Mouse (Mus musculus): Measurements from ENCODE around the gene Lmo2. TPM values are rescaled to one million over a fixed set of nuclear protein-coding genes. Genes with fewer than 3 reads are reported as not detected.
"Not testable (repeated sequence)": the region's sequence is repeated elsewhere in the genome, so short reads cannot be mapped to it uniquely, and the experiment has no call there.

Gene Lmo2
- polyA plus RNA-seq, 1 experiment from 2014 or later, result 23.6 TPM

- no peaks in the 10 kb centered on the region for H3K9me3 ChIP-seq
- ATAC-seq (replicated peaks), result no peak; the same call in 1 of the 2 replicates
- H3K36me3 ChIP-seq, result no peaks in the 10 kb centered on the region
- H3K27me3 ChIP-seq, result no peaks in the 10 kb centered on the region
- no peak overlapping the region for H3K27ac ChIP-seq (replicated peaks)
- no peak overlapping the region for H3K4me3 ChIP-seq
- H3K9ac ChIP-seq (replicated peaks), result no peak overlapping the region
- 67% methylated on average over 9 of the region's 9 CpGs for WGBS
- H3K4me1 ChIP-seq, result peaks cover 5% of the 10 kb centered on the region; the same call in 1 of the 2 replicates
- 0 out of 2 replicates have a peak overlapping the region, but pooled peaks have one; percentile 1 for H3K4me2 ChIP-seq (replicated peaks)
These were observed 34.4 kb downstream of the Lmo2 start for GRCm38 (mm10) chr2:103992162-103992561.

- no peak; the same call in 1 of the 2 replicates for ATAC-seq (replicated peaks)
- no peak overlapping the region for H3K9ac ChIP-seq (replicated peaks)
- no peaks in the 10 kb centered on the region for H3K9me3 ChIP-seq
- no peak overlapping the region for H3K4me3 ChIP-seq
- H3K4me2 ChIP-seq (replicated peaks), result 0 out of 2 replicates have a peak overlapping the region, but pooled peaks have one; percentile 1
- peaks cover 5% of the 10 kb centered on the region; the same call in 1 of the 2 replicates for H3K4me1 ChIP-seq
- no peaks in the 10 kb centered on the region for H3K27me3 ChIP-seq
- H3K36me3 ChIP-seq, result no peaks in the 10 kb centered on the region
- 17% methylated on average over 17 of the region's 17 CpGs for WGBS
- no peak overlapping the region for H3K27ac ChIP-seq (replicated peaks)
These were observed 35.0 kb downstream of the Lmo2 start for GRCm38 (mm10) chr2:103992618-103993332.

- H3K27ac ChIP-seq (replicated peaks), result no peak overlapping the region
- WGBS, result 21% methylated on average over 2 of the region's 2 CpGs
- ATAC-seq (replicated peaks), result no peak
These were observed 43.3 kb downstream of the Lmo2 start for GRCm38 (mm10) chr2:104001076-104001475.

GRCm38 (mm10) chr2:104001861-104002260 is 44.1 kb downstream of the Lmo2 start:
- Histone ChIP-seq H3K4me2 (replicated peaks) (no peak overlapping the region), H3K27ac (replicated peaks) (no peak overlapping the region), H3K9me3 (no peaks in the 10 kb centered on the region), H3K4me3 (no peak overlapping the region), H3K36me3 (no peaks in the 10 kb centered on the region), H3K9ac (replicated peaks) (no peak overlapping the region), H3K27me3 (0 out of 2 replicates have a peak, but pooled peaks cover 4% of the 10 kb centered on the region), H3K4me1 (no peaks in the 10 kb centered on the region)
- WGBS, result 83% methylated on average over 4 of the region's 4 CpGs
- ATAC-seq (replicated peaks), result no peak

More at GRCm38 (mm10) chr2:104001076-104001475, 43.3 kb downstream of the Lmo2 start:
- H3K9me3 ChIP-seq, result no peaks in the 10 kb centered on the region
- 0 out of 2 replicates have a peak, but pooled peaks cover 4% of the 10 kb centered on the region for H3K27me3 ChIP-seq
- no peak overlapping the region for H3K9ac ChIP-seq (replicated peaks)
- no peaks in the 10 kb centered on the region for H3K36me3 ChIP-seq
- H3K4me2 ChIP-seq (replicated peaks), result no peak overlapping the region
- no peaks in the 10 kb centered on the region for H3K4me1 ChIP-seq
- no peak overlapping the region for H3K4me3 ChIP-seq

GRCm38 (mm10) chr2:104002711-104003413 is 45.1 kb downstream of the Lmo2 start:
- 32% methylated on average over 16 of the region's 16 CpGs for WGBS
- ATAC-seq (replicated peaks), result peak; percentile 48; the same call in 1 of the 2 replicates
- H3K4me2 ChIP-seq (replicated peaks), result no peak overlapping the region
- no peak overlapping the region for H3K27ac ChIP-seq (replicated peaks)
- H3K36me3 ChIP-seq, result no peaks in the 10 kb centered on the region
- H3K27me3 ChIP-seq, result 0 out of 2 replicates have a peak, but pooled peaks cover 4% of the 10 kb centered on the region
- no peaks in the 10 kb centered on the region for H3K4me1 ChIP-seq
- no peaks in the 10 kb centered on the region for H3K9me3 ChIP-seq
- no peak overlapping the region for H3K9ac ChIP-seq (replicated peaks)
- no peak overlapping the region for H3K4me3 ChIP-seq

GRCm38 (mm10) chr2:104007793-104008519 is 50.2 kb downstream of the Lmo2 start:
- no peak overlapping the region for H3K27ac ChIP-seq (replicated peaks)
- H3K4me1 ChIP-seq, result no peaks in the 10 kb centered on the region
- no peak overlapping the region for H3K9ac ChIP-seq (replicated peaks)
- H3K9me3 ChIP-seq, result no peaks in the 10 kb centered on the region
- no peak overlapping the region for H3K4me3 ChIP-seq
- H3K27me3 ChIP-seq, result no peaks in the 10 kb centered on the region
- WGBS, result 85% methylated on average over 7 of the region's 7 CpGs
- ATAC-seq (replicated peaks), result no peak
- H3K4me2 ChIP-seq (replicated peaks), result no peak overlapping the region
- no peaks in the 10 kb centered on the region for H3K36me3 ChIP-seq

GRCm38 (mm10) chr2:104008853-104009252 is 51.1 kb downstream of the Lmo2 start:
- not testable (repeated sequence) for ATAC-seq (replicated peaks)

GRCm38 (mm10) chr2:104023096-104023495 is 65.3 kb downstream of the Lmo2 start:
- H3K27ac ChIP-seq (replicated peaks), result no peak overlapping the region
- H3K4me1 ChIP-seq, result peaks cover 3% of the 10 kb centered on the region
- 88% methylated on average over 7 of the region's 7 CpGs for WGBS
- no peaks in the 10 kb centered on the region for H3K36me3 ChIP-seq
- H3K4me2 ChIP-seq (replicated peaks), result no peak overlapping the region
- no peak for ATAC-seq (replicated peaks)
- H3K4me3 ChIP-seq, result no peak overlapping the region
- no peaks in the 10 kb centered on the region for H3K9me3 ChIP-seq
- no peaks in the 10 kb centered on the region for H3K27me3 ChIP-seq
- no peak overlapping the region for H3K9ac ChIP-seq (replicated peaks)

More at GRCm38 (mm10) chr2:104008853-104009252, 51.1 kb downstream of the Lmo2 start:
- not testable (repeated sequence) for H3K9ac ChIP-seq (replicated peaks); H3K4me1 ChIP-seq; H3K4me3 ChIP-seq; H3K4me2 ChIP-seq (replicated peaks); H3K36me3 ChIP-seq; H3K9me3 ChIP-seq; H3K27me3 ChIP-seq; H3K27ac ChIP-seq (replicated peaks)
- WGBS, result 88% methylated on average over 3 of the region's 3 CpGs

GRCm38 (mm10) chr2:104024656-104025055 is 66.9 kb downstream of the Lmo2 start:
- Histone ChIP-seq H3K4me2 (replicated peaks) (no peak overlapping the region), H3K27me3 (no peaks in the 10 kb centered on the region), H3K4me3 (no peak overlapping the region), H3K27ac (replicated peaks) (no peak overlapping the region), H3K9ac (replicated peaks) (no peak overlapping the region), H3K36me3 (no peaks in the 10 kb centered on the region), H3K9me3 (no peaks in the 10 kb centered on the region), H3K4me1 (peaks cover 19% of the 10 kb centered on the region)
- 89% methylated on average over 4 of the region's 4 CpGs for WGBS
- ATAC-seq (replicated peaks), result no peak

- WGBS, result 0% methylated on average over 44 of the region's 44 CpGs
- peak within 1 kb of the TSS; percentile 89 for H3K4me2 ChIP-seq (replicated peaks)
- H3K4me3 ChIP-seq, result peak within 1 kb of the TSS; percentile 79
- no peaks in the 10 kb centered on the region for H3K27me3 ChIP-seq
- peaks cover 5% of the 10 kb centered on the region; the same call in 1 of the 2 replicates for H3K36me3 ChIP-seq
- H3K27ac ChIP-seq (replicated peaks), result 0 out of 2 replicates have a peak within 1 kb of the TSS, but pooled peaks have one; percentile 27
- H3K9ac ChIP-seq (replicated peaks), result peak within 1 kb of the TSS; percentile 93
- H3K9me3 ChIP-seq, result no peaks in the 10 kb centered on the region
- peak; percentile 95 for ATAC-seq (replicated peaks)
- H3K4me1 ChIP-seq, result peaks cover 21% of the 10 kb centered on the region
These were observed 69.8 kb downstream of the Lmo2 start, which contains the start of gene Fbxo3 for GRCm38 (mm10) chr2:104027458-104028138. TSS of gene Fbxo3 (plus strand) at chr2:104027721.

GRCm38 (mm10) chr2:104028139-104028723 is 70.4 kb downstream of the Lmo2 start, which contains the start of gene 4931422A03Rik:
TSS of gene 4931422A03Rik (minus strand) at chr2:104028361.
- Histone ChIP-seq H3K27me3 (no peaks in the 10 kb centered on the region), H3K36me3 (peaks cover 5% of the 10 kb centered on the region), H3K9me3 (no peaks in the 10 kb centered on the region), H3K27ac (replicated peaks) (0 out of 2 replicates have a peak within 1 kb of the TSS, but pooled peaks have one; percentile 27), H3K4me3 (peak within 1 kb of the TSS; percentile 79), H3K9ac (replicated peaks) (peak within 1 kb of the TSS; percentile 93), H3K4me2 (replicated peaks) (peak within 1 kb of the TSS; percentile 89), H3K4me1 (peaks cover 21% of the 10 kb centered on the region)
- 2% methylated on average over 32 of the region's 32 CpGs for WGBS
- peak; percentile 81; the same call in 1 of the 2 replicates for ATAC-seq (replicated peaks)
